Mouse (Mus musculus) cerebellum, postnatal 36 days (tissue): ENCODE results near the gene Rpl3l.
"Not testable (repeated sequence)": the region's sequence is repeated elsewhere in the genome, so short reads cannot be mapped to it uniquely, and the experiment has no call there.

Experiments
- DNase-seq, 2 experiments: peaks; one replicate each; pipeline ENCODE4 v3.0.0; 2021 to 2022; ENCODE audit warnings: mixed read lengths in 2 of 2

Gene Rpl3l

GRCm38 (mm10) chr17:24719494-24720222 is 8.0 kb upstream of the Rpl3l start:
- peak; percentile 97 to 98 for DNase-seq

DNA sequence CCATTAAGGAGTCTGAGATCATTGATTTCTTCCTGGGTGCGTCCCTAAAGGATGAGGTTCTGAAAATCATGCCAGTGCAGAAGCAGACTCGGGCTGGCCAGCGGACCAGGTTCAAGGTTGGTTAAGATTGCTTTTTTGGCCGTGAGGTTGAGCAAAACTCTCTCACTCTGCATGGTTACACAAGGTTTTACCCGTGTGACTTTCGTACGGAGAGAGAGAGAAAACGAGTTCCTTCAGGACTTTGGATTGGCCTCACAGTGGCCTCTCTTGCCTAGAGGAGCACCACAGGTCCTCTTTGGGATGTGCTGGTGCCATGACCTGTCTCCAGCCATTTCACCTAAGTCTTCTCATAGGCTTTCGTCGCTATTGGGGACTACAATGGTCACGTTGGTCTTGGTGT is 7.0 kb upstream of the Rpl3l start:
- DNase-seq: not testable (repeated sequence)

GRCm38 (mm10) chr17:24721383-24721955 is 6.2 kb upstream of the Rpl3l start:
- not testable (repeated sequence) for DNase-seq

DNA sequence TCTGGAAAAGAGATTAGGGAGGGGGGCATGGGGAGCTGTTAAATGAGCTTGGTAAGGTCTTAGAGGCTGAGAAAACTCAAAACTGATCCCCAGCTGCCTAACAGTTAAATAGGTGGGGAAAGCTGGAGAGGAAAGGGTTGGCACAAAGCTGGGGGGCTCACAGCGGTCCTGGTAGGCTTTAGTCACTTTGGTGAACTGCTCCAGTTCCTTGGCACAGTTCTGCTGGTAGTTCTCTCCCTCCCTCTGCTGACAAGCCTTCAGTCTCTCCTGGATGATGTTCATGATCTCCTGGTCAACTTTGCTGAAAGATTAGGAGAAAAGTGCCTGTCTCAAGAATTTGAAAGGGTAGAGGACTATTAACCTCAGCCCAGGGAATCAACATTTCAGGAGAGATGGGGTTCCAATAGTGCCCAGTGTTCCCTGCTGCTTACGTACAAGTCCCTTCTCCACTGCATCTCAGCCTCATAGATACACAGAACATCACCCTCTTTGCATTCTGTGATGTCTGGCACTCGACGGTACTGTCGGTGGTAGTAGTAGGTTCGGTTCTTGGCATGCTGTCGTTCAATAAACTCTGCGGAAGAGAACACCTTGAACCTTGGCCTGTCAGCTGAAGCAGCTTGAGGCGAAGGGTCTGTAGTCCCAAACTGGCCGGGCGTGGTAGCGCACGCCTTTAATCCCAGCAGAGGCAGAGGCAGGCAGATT is 5.2 kb upstream of the Rpl3l start:
- no peak for DNase-seq

- DNase-seq: no peak
Measured at GRCm38 (mm10) chr17:24723122-24723880, 4.3 kb upstream of the Rpl3l start.

DNA sequence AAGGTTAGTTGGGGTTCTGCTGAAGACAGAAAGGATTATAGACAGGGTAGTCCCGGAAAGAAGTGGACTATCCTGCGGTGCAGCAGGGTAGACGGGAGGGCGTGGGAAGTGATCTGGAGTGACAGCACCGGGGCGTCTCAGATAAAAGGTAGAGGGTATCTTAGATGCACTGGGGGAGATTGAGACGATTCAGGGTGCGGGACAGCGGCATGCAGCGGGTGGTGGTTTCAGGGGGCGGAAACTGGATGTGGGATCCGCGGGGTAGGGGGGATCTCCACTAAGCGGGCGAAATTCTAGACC is 3.8 kb upstream of the Rpl3l start:
- DNase-seq: peak in 1 of 2 experiments; percentile 28

- peak; percentile 98 to 99 for DNase-seq
Measured at GRCm38 (mm10) chr17:24724184-24724583, 3.4 kb upstream of the Rpl3l start, which contains the start of gene Ndufb10. Ndufb10 (minus strand) TSS chr17:24724478.

DNA sequence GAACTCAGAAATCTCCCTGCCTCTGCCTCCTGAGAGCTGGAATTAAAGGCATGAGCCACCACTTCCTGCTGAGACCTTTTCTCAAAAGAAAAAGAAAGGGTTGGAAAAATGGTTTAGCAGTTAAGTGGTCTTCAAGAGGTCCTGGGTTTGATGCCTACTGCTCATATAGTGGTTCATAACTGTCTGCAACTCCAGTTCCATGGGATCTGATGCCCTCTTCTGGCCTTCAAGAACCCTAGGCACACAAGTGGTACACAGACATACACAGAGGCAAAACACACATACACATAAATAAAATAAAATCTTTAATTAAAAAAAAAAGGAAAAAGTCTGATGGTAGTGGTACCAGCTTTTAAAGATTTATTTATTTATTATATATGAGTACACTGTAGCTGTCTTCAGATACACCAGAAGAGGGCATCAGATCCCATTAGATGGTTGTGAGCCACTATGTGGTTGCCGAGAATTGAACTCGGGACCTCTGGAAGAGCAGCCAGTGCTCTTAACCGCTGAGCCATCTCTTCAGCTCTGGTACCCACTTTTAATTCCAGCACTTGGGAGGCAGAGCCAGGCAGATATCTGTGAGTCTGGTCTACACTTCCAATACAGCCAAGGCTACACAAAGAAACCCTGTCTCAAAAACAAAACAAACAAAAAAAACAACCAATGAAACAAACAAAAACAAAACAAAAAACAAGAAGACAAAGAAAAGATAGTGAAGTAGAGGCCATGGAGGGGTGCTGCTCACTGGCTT is 1.8 kb upstream of the Rpl3l start:
- no peak for DNase-seq

DNA sequence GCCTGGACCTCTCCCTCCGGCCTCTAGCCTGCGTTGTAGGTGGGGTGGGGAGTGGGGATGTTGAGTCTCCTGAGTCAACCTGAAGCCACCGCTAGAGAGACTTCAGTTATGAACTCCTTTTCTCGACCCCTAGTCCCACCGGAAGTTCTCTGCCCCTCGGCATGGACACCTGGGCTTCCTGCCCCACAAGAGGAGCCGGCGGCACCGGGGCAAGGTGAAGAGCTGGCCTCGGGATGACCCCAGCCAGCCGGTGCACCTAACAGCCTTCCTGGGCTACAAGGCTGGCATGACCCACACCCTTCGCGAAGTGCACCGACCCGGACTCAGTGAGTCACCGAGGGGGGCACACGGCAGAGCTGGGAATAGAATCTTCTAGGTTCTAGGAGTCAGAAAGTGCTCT is 564 bp downstream of the Rpl3l start:
- DNase-seq: no peak

DNA sequence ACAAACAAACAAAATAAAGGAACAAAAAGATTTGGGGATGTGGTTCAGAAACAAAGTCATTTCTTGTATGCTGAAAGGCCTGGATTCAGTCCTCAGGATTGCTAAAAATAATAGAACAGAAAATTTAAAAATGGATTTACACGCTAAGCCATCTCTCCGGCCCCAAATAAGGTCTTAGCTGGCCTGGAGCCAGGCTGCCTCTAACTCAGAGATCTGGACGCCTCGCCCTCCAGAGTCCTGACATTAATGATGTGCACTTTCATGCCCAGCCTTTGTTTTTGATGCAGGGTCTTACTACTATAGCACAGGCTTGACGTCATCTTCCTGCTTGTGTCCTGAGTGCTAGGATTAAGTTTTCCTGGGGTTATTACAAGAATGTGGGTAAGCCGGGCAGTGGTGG is 1.4 kb downstream of the Rpl3l start:
- DNase-seq: no peak

- no peak for DNase-seq
Measured at GRCm38 (mm10) chr17:24730787-24731186, 3.2 kb downstream of the Rpl3l start.

GRCm38 (mm10) chr17:24732233-24732935 is 4.8 kb downstream of the Rpl3l start:
- no peak for DNase-seq

DNA sequence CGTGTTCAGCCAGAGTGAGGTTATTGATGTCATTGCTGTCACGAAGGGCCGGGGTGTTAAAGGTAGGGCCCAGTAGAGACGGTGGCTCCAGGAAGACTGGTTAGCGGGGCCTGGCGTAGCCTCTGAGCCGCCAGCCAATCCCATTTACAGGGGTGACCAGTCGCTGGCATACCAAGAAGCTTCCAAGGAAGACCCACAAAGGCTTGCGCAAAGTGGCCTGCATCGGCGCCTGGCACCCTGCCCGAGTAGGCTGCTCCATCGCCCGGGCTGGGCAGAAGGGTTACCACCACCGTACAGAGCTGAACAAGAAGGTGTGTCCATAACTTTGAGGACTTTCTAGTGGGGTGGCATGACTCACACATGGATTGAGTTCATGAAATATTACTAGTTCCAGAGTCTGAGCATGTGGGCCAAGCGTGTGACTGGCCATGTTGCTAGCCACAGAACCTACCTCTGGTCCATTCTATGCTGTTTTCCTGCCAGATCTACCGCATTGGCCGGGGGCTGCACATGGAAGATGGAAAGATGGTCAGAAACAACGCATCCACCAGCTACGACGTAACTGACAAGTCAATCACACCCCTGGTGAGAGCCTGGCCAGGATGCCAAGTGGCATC is 5.9 kb downstream of the Rpl3l start:
- DNase-seq: no peak

DNA sequence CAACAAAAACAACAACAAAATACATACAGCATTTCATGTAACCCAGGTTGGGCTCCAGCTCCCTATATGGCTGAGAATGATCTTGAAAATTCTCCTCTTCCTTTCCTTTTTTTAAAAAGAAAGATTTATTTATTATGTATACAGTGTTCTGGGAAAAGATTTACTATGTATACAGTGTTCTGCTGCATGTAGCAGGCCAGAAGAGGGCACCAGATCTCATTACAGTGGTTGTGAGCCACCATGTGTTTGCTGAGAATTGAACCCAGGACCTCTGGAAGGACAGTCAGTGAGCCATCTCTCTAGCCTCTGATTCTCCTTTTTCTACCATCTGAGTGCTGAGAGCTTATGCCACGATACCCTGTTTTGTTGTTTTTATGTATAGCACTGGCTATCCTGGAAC is 6.9 kb downstream of the Rpl3l start:
- DNase-seq: no peak

GRCm38 (mm10) chr17:24735446-24735845 is 7.8 kb downstream of the Rpl3l start:
- no peak for DNase-seq

DNA sequence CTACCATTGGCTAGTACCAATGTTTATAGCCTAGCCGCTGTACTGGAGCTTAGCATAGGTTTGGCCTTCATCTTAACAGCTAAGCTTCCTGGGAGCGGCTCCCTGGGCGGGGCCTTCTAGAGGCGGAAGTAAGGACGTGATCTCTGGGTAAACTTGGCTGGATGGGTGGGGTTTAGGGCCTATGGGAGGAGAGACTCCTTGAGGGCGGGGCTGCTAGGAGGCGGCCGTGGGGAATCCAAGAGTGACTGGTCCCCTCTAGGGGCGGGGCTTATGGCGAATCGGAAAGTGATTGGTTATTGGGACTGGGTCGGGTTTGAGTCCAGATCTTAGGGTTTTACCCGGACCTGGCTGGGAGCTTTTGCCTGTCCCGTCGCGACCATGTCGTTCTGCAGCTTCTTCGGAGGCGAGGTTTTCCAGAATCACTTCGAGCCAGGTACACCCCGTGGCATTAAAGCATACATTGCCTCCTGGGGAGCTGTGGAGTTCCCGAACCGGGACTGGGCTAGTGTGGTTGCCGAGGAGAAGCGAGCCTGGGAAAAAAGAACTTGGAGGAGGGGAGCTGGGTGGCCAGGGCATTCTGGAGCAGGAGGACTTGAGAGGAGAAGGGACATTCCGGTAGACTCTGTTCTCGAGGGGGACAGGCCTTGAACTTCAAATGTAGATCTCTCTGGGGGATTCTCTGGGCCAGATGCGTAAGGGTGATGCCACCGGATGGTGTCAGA is 8.9 kb downstream of the Rpl3l start, which contains the start of gene Msrb1:
Gene Msrb1, plus strand, starts transcription at position 313 of the 722 bp plus-strand sequence.
- DNase-seq: peak; percentile 88 to 91

DNA sequence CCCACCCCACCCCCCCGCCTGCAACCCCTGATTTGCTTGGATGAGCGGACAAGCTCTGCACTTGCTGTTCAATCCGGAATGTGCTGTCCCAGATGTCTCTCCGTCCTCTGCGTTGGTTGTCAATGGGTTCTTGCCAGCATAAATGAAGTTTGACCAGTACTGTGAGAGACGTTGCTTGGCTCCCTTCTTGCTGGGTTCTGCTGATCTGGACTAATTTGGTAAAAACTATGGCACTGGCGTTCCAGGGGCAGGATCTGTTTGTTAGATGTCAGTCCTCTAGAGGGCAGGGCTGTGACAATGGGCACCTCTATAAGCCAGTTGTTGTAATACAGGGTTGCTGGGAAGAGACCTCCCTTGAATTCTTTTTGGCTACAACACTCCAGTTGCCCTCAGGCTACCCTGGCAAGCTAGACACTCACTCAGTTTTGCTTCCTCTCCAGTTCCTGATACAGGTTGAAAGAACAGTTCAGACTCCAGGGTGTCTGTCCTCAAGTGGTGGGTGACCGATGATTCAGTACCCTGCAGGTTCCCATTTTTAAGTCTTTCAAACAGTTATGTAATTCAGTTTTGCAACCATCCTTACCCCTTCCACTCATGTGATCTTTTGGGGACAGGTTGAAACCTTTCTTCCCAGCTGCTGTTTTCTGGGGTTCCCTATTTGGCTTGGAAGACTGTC is 9.7 kb downstream of the Rpl3l start:
- no peak for DNase-seq

- DNase-seq: no peak
Measured at GRCm38 (mm10) chr17:24738238-24738637, 10.6 kb downstream of the Rpl3l start.

DNA sequence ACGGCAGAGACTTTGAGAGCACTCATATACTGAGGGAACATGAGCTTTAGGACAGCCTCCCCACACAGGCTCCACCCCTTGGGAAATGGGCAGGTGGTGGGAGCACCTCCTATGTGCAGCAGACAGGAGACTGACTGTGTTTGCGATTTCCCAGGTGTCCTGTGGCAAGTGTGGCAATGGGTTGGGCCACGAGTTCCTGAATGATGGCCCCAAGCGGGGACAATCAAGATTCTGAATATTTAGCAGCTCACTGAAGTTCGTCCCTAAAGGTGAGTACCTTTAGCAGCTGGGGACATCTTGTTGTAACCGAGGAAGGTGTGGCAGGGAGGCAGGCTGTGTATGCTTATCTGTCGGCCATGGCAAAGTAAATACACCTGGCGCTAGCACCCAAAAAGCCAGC is 12.3 kb downstream of the Rpl3l start:
- no peak for DNase-seq

DNA sequence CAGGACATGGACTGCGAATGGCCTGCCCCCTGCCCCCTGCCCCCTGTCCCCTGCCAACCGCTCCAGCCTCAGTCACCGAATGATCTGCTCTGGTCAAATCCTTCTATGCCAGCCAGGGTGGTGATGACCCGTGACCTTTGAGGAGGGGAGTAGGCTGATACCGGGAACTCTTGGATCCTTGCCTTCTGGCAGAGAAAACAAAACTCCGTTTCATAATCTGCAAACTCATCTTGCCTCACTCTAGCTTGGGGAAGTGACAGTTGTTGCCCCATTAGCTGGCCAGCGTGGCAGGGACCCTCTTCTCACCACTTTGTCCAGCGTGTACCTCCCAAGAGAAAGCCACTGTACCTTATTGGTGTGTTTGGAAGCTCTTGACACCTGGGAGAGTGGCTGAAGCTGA is 14.7 kb downstream of the Rpl3l start:
- no peak for DNase-seq
